Mouse (Mus musculus) forebrain, embryonic 13.5 days (tissue): ENCODE measurements around the gene Prkacb. TPM values are rescaled to one million over a fixed set of nuclear protein-coding genes. Genes with fewer than 3 reads are reported as not detected.

Source experiments
- ATAC-seq: fragments of 200-750 bp; cut with Nextera tagmentation; 2 replicates; pipeline ENCODE4 v1.8.0; 2017
- H3K27ac ChIP-seq: fragments of 300-500 bp; sonication (generic); 2 replicates; pipeline ENCODE4 v1.5.1; 2015; ENCODE audit warnings: inconsistent platforms, mild to moderate bottlenecking, moderate library complexity
- H3K27me3 ChIP-seq: fragments of 300-500 bp; sonication (generic); 2 replicates; pipeline ENCODE4 v1.6.1; 2015; ENCODE audit warnings: mild to moderate bottlenecking, inconsistent platforms
- H3K36me3 ChIP-seq: fragments of 300-500 bp; sonication (generic); 2 replicates; pipeline ENCODE4 v1.6.1; 2015; ENCODE audit warnings: mild to moderate bottlenecking, inconsistent platforms; ENCODE audit not compliant: poor library complexity, severe bottlenecking
- H3K4me1 ChIP-seq: fragments of 300-500 bp; sonication (generic); 2 replicates; pipeline ENCODE4 v1.6.1; 2015; ENCODE audit warnings: inconsistent platforms
- H3K4me2 ChIP-seq: fragments of 300-500 bp; sonication (generic); 2 replicates; pipeline ENCODE4 v1.6.1; 2015; ENCODE audit warnings: inconsistent platforms, mild to moderate bottlenecking, moderate library complexity
- H3K4me3 ChIP-seq: fragments of 300-500 bp; sonication (generic); 2 replicates; pipeline ENCODE4 v1.5.1; 2015; ENCODE audit warnings: mild to moderate bottlenecking, inconsistent platforms
- H3K9ac ChIP-seq: fragments of 300-500 bp; sonication (generic); 2 replicates; pipeline ENCODE4 v1.6.1; 2015; ENCODE audit warnings: mild to moderate bottlenecking, inconsistent platforms
- H3K9me3 ChIP-seq: fragments of 300-500 bp; sonication (generic); replicated peaks from 2 replicates; pipeline ENCODE4 v1.6.1; 2016; ENCODE audit warnings: inconsistent platforms
- WGBS: fragments of 180-500 bp; shearing (Covaris S2); methylation state at CpG from one replicate; pipeline ENCODE4 v1.1.7; 2015; 5-methylcytosine and 5-hydroxymethylcytosine counted together
- polyA plus RNA-seq: library from polyadenylated mRNA; unstranded; fragments of >200 nt; fragmentation: Nextera tagmentation; extraction: Ambion mirVana; gene quantifications from 2 replicates; pipeline ENCODE4 v1.2.1, GENCODE M21; 2015

The Prkacb gene
- polyA plus RNA-seq, 1 experiment from 2014 or later, result 92.7 TPM

DNA sequence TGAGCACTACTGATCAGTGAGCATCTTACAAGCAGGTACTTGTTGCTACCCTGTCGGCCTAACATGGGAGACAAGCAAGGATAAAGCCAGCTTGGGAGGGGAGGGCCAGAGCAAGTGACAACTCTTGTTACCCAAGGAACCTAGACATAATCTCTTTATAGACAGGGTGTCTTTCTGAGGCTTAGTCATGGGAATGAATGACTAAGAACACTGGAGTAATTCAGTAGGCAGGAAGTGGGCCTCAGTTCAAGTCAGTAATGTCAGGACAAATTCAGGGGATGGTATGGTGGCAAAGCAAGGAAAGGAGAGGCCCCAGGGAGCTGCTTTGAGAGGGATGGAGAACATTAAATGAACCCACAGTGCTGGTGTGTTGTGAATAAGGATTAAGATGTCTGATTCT lies 103.7 kb downstream of the Prkacb start:
- no peak for ATAC-seq
- no peaks in the 10 kb centered on the region for H3K36me3 ChIP-seq
- 69% methylated on average over 1 of the region's 1 CpGs for WGBS
- H3K27ac ChIP-seq, result no peak overlapping the region
- H3K4me3 ChIP-seq, result no peak overlapping the region
- H3K9me3 ChIP-seq, result no peaks in the 10 kb centered on the region
- no peak overlapping the region for H3K9ac ChIP-seq
- no peaks in the 10 kb centered on the region for H3K4me1 ChIP-seq
- H3K27me3 ChIP-seq, result no peaks in the 10 kb centered on the region
- no peak overlapping the region for H3K4me2 ChIP-seq

- no peaks in the 10 kb centered on the region for H3K36me3 ChIP-seq
- no peaks in the 10 kb centered on the region for H3K27me3 ChIP-seq
- H3K4me2 ChIP-seq, result no peak overlapping the region
- H3K27ac ChIP-seq, result no peak overlapping the region
- WGBS, result 74% methylated on average over 3 of the region's 3 CpGs
- no peaks in the 10 kb centered on the region for H3K4me1 ChIP-seq
- no peak for ATAC-seq
- no peak overlapping the region for H3K9ac ChIP-seq
- no peaks in the 10 kb centered on the region for H3K9me3 ChIP-seq
- H3K4me3 ChIP-seq, result no peak overlapping the region
Observed at GRCm38 (mm10) chr3:146708381-146708780, 104.4 kb downstream of the Prkacb start.

- 86% methylated on average over 4 of the region's 4 CpGs for WGBS
- Histone ChIP-seq H3K9me3 (no peaks in the 10 kb centered on the region), H3K4me1 (no peaks in the 10 kb centered on the region), H3K9ac (no peak overlapping the region), H3K4me2 (no peak overlapping the region), H3K36me3 (no peaks in the 10 kb centered on the region), H3K27ac (no peak overlapping the region), H3K4me3 (no peak overlapping the region), H3K27me3 (no peaks in the 10 kb centered on the region)
- no peak for ATAC-seq
Observed at GRCm38 (mm10) chr3:146704099-146704498, 108.7 kb downstream of the Prkacb start.

- ATAC-seq, result no peak
- H3K4me2 ChIP-seq, result no peak overlapping the region
Observed at GRCm38 (mm10) chr3:146700051-146700450, 112.7 kb downstream of the Prkacb start.

GRCm38 (mm10) chr3:146698982-146699381 lies 113.8 kb downstream of the Prkacb start:
- H3K27me3 ChIP-seq, result no peaks in the 10 kb centered on the region
- H3K4me3 ChIP-seq, result no peak overlapping the region
- no peak for ATAC-seq
- 75% methylated on average over 11 of the region's 11 CpGs for WGBS
- no peaks in the 10 kb centered on the region for H3K9me3 ChIP-seq
- H3K4me1 ChIP-seq, result no peaks in the 10 kb centered on the region
- H3K4me2 ChIP-seq, result no peak overlapping the region
- H3K36me3 ChIP-seq, result no peaks in the 10 kb centered on the region
- no peak overlapping the region for H3K27ac ChIP-seq
- no peak overlapping the region for H3K9ac ChIP-seq

More at GRCm38 (mm10) chr3:146700051-146700450, 112.7 kb downstream of the Prkacb start:
- Histone ChIP-seq H3K9ac (no peak overlapping the region), H3K9me3 (no peaks in the 10 kb centered on the region), H3K36me3 (no peaks in the 10 kb centered on the region), H3K4me3 (no peak overlapping the region), H3K27me3 (no peaks in the 10 kb centered on the region), H3K4me1 (no peaks in the 10 kb centered on the region), H3K27ac (no peak overlapping the region)
- 88% methylated on average over 11 of the region's 11 CpGs for WGBS

GRCm38 (mm10) chr3:146692547-146692946 lies 120.2 kb downstream of the Prkacb start:
- no peak for ATAC-seq
- Histone ChIP-seq H3K36me3 (no peaks in the 10 kb centered on the region), H3K4me2 (no peak overlapping the region), H3K27ac (no peak overlapping the region), H3K9ac (no peak overlapping the region), H3K4me3 (no peak overlapping the region), H3K9me3 (no peaks in the 10 kb centered on the region), H3K27me3 (no peaks in the 10 kb centered on the region), H3K4me1 (no peaks in the 10 kb centered on the region)
- 81% methylated on average over 5 of the region's 5 CpGs for WGBS

DNA sequence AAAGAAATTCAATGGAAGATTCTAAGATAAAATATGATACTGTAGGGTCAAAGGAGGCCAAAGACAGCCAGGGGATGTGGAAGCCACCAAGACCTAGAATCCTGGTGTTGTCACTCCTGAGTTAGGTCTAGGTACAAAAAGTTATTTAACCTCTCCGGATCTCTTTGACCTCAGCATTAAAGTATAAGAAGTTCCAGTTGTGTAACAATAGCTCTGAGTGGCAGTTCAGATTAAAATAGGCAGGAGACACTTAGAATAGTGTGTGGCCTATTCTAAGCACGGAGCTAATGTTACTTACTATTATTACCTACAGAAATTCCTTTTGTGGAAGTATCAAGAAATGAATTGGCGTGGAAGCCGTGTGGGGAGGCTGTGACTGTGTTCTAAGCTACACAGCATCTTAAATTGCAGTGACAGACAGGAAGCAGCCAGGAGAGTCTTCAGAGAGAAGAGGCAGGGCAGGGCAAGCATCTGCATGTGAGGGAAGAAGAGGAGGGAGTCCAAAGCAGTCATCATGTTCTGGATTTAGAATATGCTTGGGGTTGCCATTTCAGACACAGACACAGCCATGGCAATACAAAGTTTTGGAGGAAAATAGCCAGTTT lies 125.6 kb downstream of the Prkacb start:
- no peaks in the 10 kb centered on the region for H3K36me3 ChIP-seq
- H3K9me3 ChIP-seq, result no peaks in the 10 kb centered on the region
- no peak overlapping the region for H3K27ac ChIP-seq
- WGBS, result 79% methylated on average over 4 of the region's 4 CpGs
- no peak overlapping the region for H3K4me2 ChIP-seq
- H3K4me3 ChIP-seq, result no peak overlapping the region
- no peak overlapping the region for H3K9ac ChIP-seq
- no peak for ATAC-seq
- peaks cover 15% of the 10 kb centered on the region for H3K27me3 ChIP-seq
- peaks cover 13% of the 10 kb centered on the region for H3K4me1 ChIP-seq

DNA sequence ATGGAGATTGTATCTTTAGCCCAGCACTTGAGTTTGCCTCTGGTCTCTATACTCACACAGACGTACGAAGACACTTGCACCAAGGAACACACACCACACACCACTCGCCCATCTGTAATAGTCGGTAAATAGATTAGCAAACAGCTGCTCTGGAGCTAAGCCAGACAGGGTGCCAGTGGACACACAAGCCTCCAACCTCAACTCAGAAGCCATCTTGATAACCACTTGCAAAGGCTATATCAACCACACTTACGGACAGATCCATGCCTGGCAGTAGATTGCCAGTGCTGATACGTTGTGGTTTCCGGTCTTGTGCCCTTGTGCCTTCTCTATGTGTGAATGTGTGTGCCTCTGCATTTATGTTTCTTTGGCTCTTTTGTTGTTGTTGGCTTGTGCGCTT lies 126.4 kb downstream of the Prkacb start:
- H3K4me1 ChIP-seq, result peaks cover 20% of the 10 kb centered on the region
- ATAC-seq, result no peak
- 91% methylated on average over 8 of the region's 8 CpGs for WGBS
- no peaks in the 10 kb centered on the region for H3K36me3 ChIP-seq
- H3K4me2 ChIP-seq, result no peak overlapping the region
- no peak overlapping the region for H3K4me3 ChIP-seq
- no peak overlapping the region for H3K9ac ChIP-seq
- no peak overlapping the region for H3K27ac ChIP-seq
- peaks cover 15% of the 10 kb centered on the region for H3K27me3 ChIP-seq
- H3K9me3 ChIP-seq, result no peaks in the 10 kb centered on the region

DNA sequence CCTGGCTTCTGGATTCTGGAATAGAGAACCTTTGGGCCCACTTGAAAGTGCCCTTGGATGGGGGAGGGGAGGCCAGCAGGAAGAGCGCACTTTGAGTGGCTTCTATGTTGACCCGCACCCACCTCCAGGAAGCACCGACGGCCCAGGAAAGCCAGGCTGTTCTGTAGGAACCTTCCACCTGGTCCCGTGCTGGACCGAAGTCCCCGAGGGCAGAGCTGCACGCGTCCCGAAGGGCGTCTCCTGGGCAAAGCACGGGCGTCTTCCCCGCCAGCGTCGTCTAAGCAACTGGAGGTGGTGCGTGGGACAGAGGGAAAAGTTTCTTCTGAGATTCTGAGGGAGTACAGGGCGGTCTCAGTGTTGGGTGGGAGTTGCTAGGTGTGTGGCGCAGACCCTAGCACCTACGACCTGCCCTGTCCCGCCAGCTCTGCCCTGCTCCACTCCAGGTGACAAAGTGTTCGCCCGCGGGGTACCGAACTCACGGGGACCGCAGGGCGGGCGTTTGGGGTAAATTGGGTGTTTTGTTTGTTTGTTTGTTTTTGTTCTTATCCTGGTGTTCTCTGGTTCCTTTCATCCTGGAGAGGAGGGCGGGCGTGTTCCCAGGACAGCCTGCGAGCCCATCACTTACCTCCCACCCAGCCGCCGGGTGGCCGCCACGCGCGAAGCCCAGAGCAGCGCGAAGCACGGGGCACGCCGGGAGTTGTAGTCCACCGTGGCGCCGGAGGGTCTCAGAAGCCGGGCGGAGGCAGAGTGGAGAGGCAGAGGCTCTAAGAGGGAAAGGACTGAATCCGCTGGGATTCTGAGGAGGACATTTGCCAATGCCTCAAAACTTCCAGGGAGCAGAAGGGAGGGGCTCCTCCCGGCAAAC lies 127.7 kb downstream of the Prkacb start, which contains the start of gene Samd13:
Samd13 (minus strand) TSS at position 782 of the 865 bp plus-strand sequence.
- H3K4me2 ChIP-seq, result peak within 1 kb of the TSS; percentile 78
- peak within 1 kb of the TSS; percentile 32 for H3K9ac ChIP-seq
- WGBS, result 4% methylated on average over 50 of the region's 50 CpGs
- H3K27ac ChIP-seq, result no peak within 1 kb of the TSS
- peaks cover 22% of the 10 kb centered on the region for H3K4me1 ChIP-seq
- peak within 1 kb of the TSS; percentile 45 for H3K4me3 ChIP-seq
- ATAC-seq, result peak; percentile 95
- H3K36me3 ChIP-seq, result no peaks in the 10 kb centered on the region
- no peaks in the 10 kb centered on the region for H3K9me3 ChIP-seq
- H3K27me3 ChIP-seq, result peaks cover 15% of the 10 kb centered on the region

DNA sequence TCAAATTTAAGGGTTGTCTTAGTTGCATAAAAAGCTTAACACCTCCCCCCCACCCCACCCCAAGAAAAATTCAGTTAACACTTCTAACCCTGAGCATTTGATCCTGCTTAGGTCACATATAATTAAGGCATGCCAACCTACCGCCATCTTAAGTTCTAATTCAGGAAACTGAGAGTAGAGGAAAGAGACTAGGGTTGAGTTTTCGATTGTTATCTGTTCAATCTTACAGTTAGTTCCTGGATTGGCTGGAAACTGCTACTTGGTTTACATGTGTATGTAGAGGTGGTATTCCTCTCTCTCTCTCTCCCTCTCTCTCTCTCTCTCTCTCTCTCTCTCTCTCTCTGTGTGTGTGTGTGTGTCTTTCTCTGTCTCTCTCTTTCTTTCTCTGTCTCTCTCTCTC lies 129.7 kb downstream of the Prkacb start:
- Histone ChIP-seq H3K4me3 (no peak overlapping the region), H3K36me3 (no peaks in the 10 kb centered on the region), H3K27me3 (peaks cover 15% of the 10 kb centered on the region), H3K4me1 (peaks cover 22% of the 10 kb centered on the region), H3K9ac (no peak overlapping the region), H3K4me2 (no peak overlapping the region), H3K27ac (no peak overlapping the region), H3K9me3 (no peaks in the 10 kb centered on the region)
- no peak for ATAC-seq
- 81% methylated on average over 2 of the region's 2 CpGs for WGBS

DNA sequence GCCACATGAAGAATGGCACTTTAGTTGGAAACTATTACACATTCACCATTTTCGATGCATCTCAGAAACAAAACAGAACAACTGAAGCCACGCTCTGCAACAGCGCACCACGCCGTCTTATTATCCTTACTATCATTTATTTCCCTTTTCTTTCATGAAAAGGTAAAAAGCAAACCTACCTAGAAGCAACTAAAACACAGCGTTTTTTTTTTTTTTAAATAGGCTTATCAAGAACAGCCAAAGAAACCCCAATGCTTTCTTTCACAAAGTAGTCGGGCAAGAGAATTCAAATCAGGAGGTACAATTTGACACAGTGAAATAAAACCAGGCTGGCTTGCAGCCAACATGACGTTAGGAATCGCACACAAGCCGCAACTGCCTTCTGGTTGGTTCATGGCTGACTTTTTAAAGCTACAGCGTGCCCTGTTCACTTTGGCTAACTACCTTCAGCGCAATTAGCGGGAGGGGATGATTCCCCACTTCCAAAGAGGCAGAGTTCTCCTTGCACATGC lies 130.6 kb downstream of the Prkacb start:
- WGBS, result 29% methylated on average over 13 of the region's 13 CpGs
- H3K27ac ChIP-seq, result 0 out of 2 replicates have a peak overlapping the region, but pooled peaks have one; percentile 2
- H3K36me3 ChIP-seq, result no peaks in the 10 kb centered on the region
- peaks cover 15% of the 10 kb centered on the region for H3K27me3 ChIP-seq
- H3K9me3 ChIP-seq, result no peaks in the 10 kb centered on the region
- peak; percentile 51 for ATAC-seq
- peaks cover 22% of the 10 kb centered on the region for H3K4me1 ChIP-seq
- peak overlapping the region; percentile 51 for H3K4me2 ChIP-seq
- peak overlapping the region; percentile 43 for H3K9ac ChIP-seq
- peak overlapping the region; percentile 20 for H3K4me3 ChIP-seq

DNA sequence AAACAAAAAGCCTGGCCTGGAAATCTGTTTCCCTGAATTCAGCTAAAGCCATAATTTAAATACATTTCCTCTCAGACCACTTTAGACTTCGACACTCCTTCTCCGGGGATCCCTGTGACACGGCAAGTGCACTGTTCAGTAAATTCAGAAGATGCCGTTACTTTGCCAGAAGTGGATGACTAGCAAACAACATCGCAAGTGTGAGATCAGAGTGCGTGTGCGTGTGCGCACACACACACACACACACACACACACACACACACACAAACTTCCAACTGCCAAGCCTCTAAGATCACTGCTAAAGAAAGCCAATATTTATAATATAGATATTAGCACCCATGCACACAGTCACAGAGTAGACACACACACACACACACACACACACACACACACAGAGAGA lies 131.1 kb downstream of the Prkacb start:
- H3K4me2 ChIP-seq, result peak overlapping the region; percentile 51
- peaks cover 15% of the 10 kb centered on the region for H3K27me3 ChIP-seq
- peaks cover 22% of the 10 kb centered on the region for H3K4me1 ChIP-seq
- H3K36me3 ChIP-seq, result no peaks in the 10 kb centered on the region
- 65% methylated on average over 8 of the region's 8 CpGs for WGBS
- peak overlapping the region; percentile 43; the same call in 1 of the 2 replicates for H3K9ac ChIP-seq
- no peaks in the 10 kb centered on the region for H3K9me3 ChIP-seq
- no peak overlapping the region for H3K27ac ChIP-seq
- ATAC-seq, result peak; percentile 8; the same call in 1 of the 2 replicates
- H3K4me3 ChIP-seq, result peak overlapping the region; percentile 20; the same call in 1 of the 2 replicates
